In genomic region chr10:21189756-21190397, GRCm38 (mm10) we compare ENCODE assay signal across 12 mouse cellular contexts. TPM values are rescaled to one million over a fixed set of nuclear protein-coding genes. Genes with fewer than 3 reads are reported as not detected.
DNase-seq lines count a peak whose midpoint lies in the region; ATAC-seq and TF ChIP-seq lines count a peak whose summit lies in the region.
"Had no signal": no experiment of that assay in that cellular context is flagged by ENCODE, and none has a peak within 500 bp of the region (broad histone marks: within the 10 kb centered on the region; RNA-seq: fewer than 3 reads in every experiment).

No protein-coding gene starts in this region.

- TF ChIP-seq POLR2A in MEL (IDR thresholded peaks at IDR 0.05; ENCODE audit: control insufficient read depth in 1 of 2, insufficient read depth in 1 of 2, low read depth in 1 of 2, low read length in 2 of 2, poor library complexity in 1 of 2) = no peak

- no peak overlapping the region for H3K9ac ChIP-seq in heart, embryonic 13.5 days
- H3K9ac ChIP-seq in liver, postnatal 0 days (replicated peaks) = 0 out of 2 replicates have a peak overlapping the region, but pooled peaks have one; percentile 67
- H3K9ac ChIP-seq in liver, embryonic 11.5 days (ENCODE audit: low read depth, low read length) = no peak overlapping the region
- peak overlapping the region; percentile 91; the same call in 1 of the 2 replicates for H3K9ac ChIP-seq in MEL (ENCODE audit: control insufficient read depth, low read depth, low read length, poor library complexity, severe bottlenecking)
- H3K9ac ChIP-seq: embryonic facial prominence, embryonic 15.5 days; forebrain, embryonic 12.5 days had no signal

- no peak for ATAC-seq in heart, embryonic 13.5 days (ENCODE audit: extremely low read depth, insufficient number of reproducible peaks, low FRiP score, low TSS enrichment)
- no peak for ATAC-seq in liver, postnatal 0 days
- no peak for ATAC-seq in liver, embryonic 11.5 days (replicated peaks; ENCODE audit: low FRiP score)
- ATAC-seq: intestine, postnatal 0 days had no signal

- WGBS in heart, embryonic 13.5 days = 46% methylated on average over 9 of the region's 9 CpGs
- 62% methylated on average over 9 of the region's 9 CpGs for WGBS in liver, postnatal 0 days (ENCODE audit: insufficient replicate concordance)
- WGBS in liver, embryonic 11.5 days = 59% methylated on average over 9 of the region's 9 CpGs

- no peaks in the 10 kb centered on the region for H3K36me3 ChIP-seq in heart, embryonic 13.5 days
- no peaks in the 10 kb centered on the region for H3K36me3 ChIP-seq in liver, postnatal 0 days (replicated peaks; ENCODE audit: insufficient read depth, low read length)
- no peaks in the 10 kb centered on the region for H3K36me3 ChIP-seq in liver, embryonic 11.5 days (ENCODE audit: control insufficient read depth, insufficient read depth, low read length)
- H3K36me3 ChIP-seq in MEL (ENCODE audit: control insufficient read depth in 1 of 2, insufficient read depth in 2 of 2, low read length in 2 of 2) = peaks cover 0 to 46% of the 10 kb centered on the region in 2 experiments; a peak in 2 of 4 replicates
- H3K36me3 ChIP-seq: embryonic facial prominence, embryonic 15.5 days; forebrain, embryonic 12.5 days; G1E had no signal

- no peaks in the 10 kb centered on the region for H3K9me3 ChIP-seq in heart, embryonic 13.5 days
- no peaks in the 10 kb centered on the region for H3K9me3 ChIP-seq in liver, postnatal 0 days (ENCODE audit: low read length)
- no peaks in the 10 kb centered on the region for H3K9me3 ChIP-seq in liver, embryonic 11.5 days (ENCODE audit: control insufficient read depth, low read length)
- H3K9me3 ChIP-seq in MEL (replicated peaks; ENCODE audit: insufficient read depth, low read length) = no peaks in the 10 kb centered on the region
- H3K9me3 ChIP-seq: embryonic facial prominence, embryonic 15.5 days; forebrain, embryonic 12.5 days; G1E had no signal

- TF ChIP-seq RAD21 in MEL (IDR thresholded peaks at IDR 0.05; ENCODE audit: low read depth, low read length) = no peak

- intact Hi-C loops in heart, postnatal 10 days (cut with DNase I) = loop anchor here (1.0 to 5.0 kb wide), 2 partner anchors 198 to 213 kb away; no protein-coding TSS in a partner anchor

- H3K4me1 ChIP-seq in heart, embryonic 13.5 days = no peaks in the 10 kb centered on the region
- H3K4me1 ChIP-seq in liver, postnatal 0 days (ENCODE audit: insufficient read depth) = peaks cover 20% of the 10 kb centered on the region
- H3K4me1 ChIP-seq in liver, embryonic 11.5 days (replicated peaks; ENCODE audit: control insufficient read depth, insufficient read depth, low read length) = peaks cover 33% of the 10 kb centered on the region
- H3K4me1 ChIP-seq in MEL (ENCODE audit: control insufficient read depth in 1 of 2, insufficient read depth in 2 of 2, low read length in 2 of 2) = peaks cover 35 to 48% of the 10 kb centered on the region in 2 experiments

- no peak overlapping the region for H3K27ac ChIP-seq in heart, embryonic 13.5 days (replicated peaks)
- no peak overlapping the region for H3K27ac ChIP-seq in liver, postnatal 0 days (ENCODE audit: low read depth)
- H3K27ac ChIP-seq in liver, embryonic 11.5 days (ENCODE audit: low read depth, low read length) = no peak overlapping the region
- H3K27ac ChIP-seq in MEL (ENCODE audit: control insufficient read depth, low read depth, low read length) = peak overlapping the region; percentile 78; the same call in 1 of the 2 replicates
- H3K27ac ChIP-seq: embryonic facial prominence, embryonic 15.5 days; forebrain, embryonic 12.5 days had no signal

- no peak for TF ChIP-seq EP300 in liver, postnatal 0 days (IDR thresholded peaks at IDR 0.05; ENCODE audit: low read depth)
- TF ChIP-seq EP300 in MEL (IDR thresholded peaks at IDR 0.05; ENCODE audit: low read depth in 1 of 2, low read length in 2 of 2) = no peak

- H3K4me3 ChIP-seq in heart, embryonic 13.5 days = no peak overlapping the region
- H3K4me3 ChIP-seq in liver, postnatal 0 days (ENCODE audit: low read depth, low read length) = no peak overlapping the region
- H3K4me3 ChIP-seq in liver, embryonic 11.5 days (ENCODE audit: low read depth, low read length) = no peak overlapping the region
- H3K4me3 ChIP-seq in MEL (ENCODE audit: control insufficient read depth in 1 of 2, insufficient read depth in 1 of 2, low read depth in 2 of 2, low read length in 2 of 2) = no peak overlapping the region

- no peak for TF ChIP-seq CTCF in liver, postnatal 0 days (IDR thresholded peaks at IDR 0.05; ENCODE audit: low read depth)
- no peak for TF ChIP-seq CTCF in MEL (IDR thresholded peaks at IDR 0.05 in 2 of 3, conservative IDR thresholded peaks at IDR 0.05 in 1 of 3; ENCODE audit: control insufficient read depth in 1 of 3, insufficient read depth in 1 of 3, low read depth in 2 of 3, low read length in 3 of 3, poor library complexity in 1 of 3, severe bottlenecking in 1 of 3)

- H3K4me2 ChIP-seq in heart, embryonic 13.5 days = peak overlapping the region; percentile 71
- peak overlapping the region; percentile 77; the same call in 1 of the 2 replicates for H3K4me2 ChIP-seq in liver, postnatal 0 days (ENCODE audit: low read depth, low read length)
- H3K4me2 ChIP-seq in liver, embryonic 11.5 days = no peak overlapping the region

- peaks cover 2% of the 10 kb centered on the region; the same call in 1 of the 2 replicates for H3K79me2 ChIP-seq in MEL (ENCODE audit: control insufficient read depth, insufficient read depth, low read length, poor library complexity)

- no peak for DNase-seq in heart, postnatal 10 days
- DNase-seq in liver, postnatal 0 days = no peak
- no peak for DNase-seq in liver, embryonic 11.5 days (ENCODE audit: low spot score)
- no peak for DNase-seq in MEL (ENCODE audit: low read depth, low spot score)
- no peak for DNase-seq in lung, postnatal 4 days
- DNase-seq: gastrocnemius, postnatal 10 days had no signal

- peaks cover 6% of the 10 kb centered on the region; the same call in 1 of the 2 replicates for H3K27me3 ChIP-seq in heart, embryonic 13.5 days (replicated peaks)
- H3K27me3 ChIP-seq in liver, postnatal 0 days (ENCODE audit: insufficient read depth, low read length) = no peaks in the 10 kb centered on the region
- no peaks in the 10 kb centered on the region for H3K27me3 ChIP-seq in liver, embryonic 11.5 days (replicated peaks; ENCODE audit: control insufficient read depth, insufficient read depth, low read length)
- H3K27me3 ChIP-seq in MEL (ENCODE audit: control insufficient read depth in 1 of 2, insufficient read depth in 2 of 2, low read length in 2 of 2) = no peaks in the 10 kb centered on the region
- H3K27me3 ChIP-seq: embryonic facial prominence, embryonic 15.5 days had no signal

TF ChIP-seq in MEL, 35 proteins besides CTCF, POLR2A, EP300 and RAD21:
- no peak for TF ChIP-seq SMC3 (IDR thresholded peaks at IDR 0.05; ENCODE audit: low read depth, low read length)
- no peak for TF ChIP-seq MAZ (IDR thresholded peaks at IDR 0.05; ENCODE audit: low read depth, low read length)
- no peak for TF ChIP-seq ZNF384 (IDR thresholded peaks at IDR 0.05; ENCODE audit: low read depth, low read length)
- no peak for TF ChIP-seq MAFK (IDR thresholded peaks at IDR 0.05; ENCODE audit: borderline replicate concordance, low read depth, low read length)
- TF ChIP-seq TBP (IDR thresholded peaks at IDR 0.05; ENCODE audit: low read depth, low read length) = no peak
- no peak for TF ChIP-seq MYB (IDR thresholded peaks at IDR 0.05; ENCODE audit: low read depth, low read length)
TF ChIP-seq in MEL: peak in this region for 0.

RNA-seq across cellular contexts. Expression of gene Myb, which starts 29.1 kb away (rescaled TPM):
- 1.4 and 1.5 TPM in 2 replicates for polyA plus RNA-seq in heart, embryonic 13.5 days (2015; fragmentation: Nextera tagmentation; extraction: Ambion mirVana)
- 1 to 10 TPM in 1 of 2 experiments, under 1 TPM in 1; 0.50 to 1.2 TPM for total RNA-seq in heart, postnatal 10 days (2021)
- polyA plus RNA-seq in liver, postnatal 0 days (2015; fragmentation: Nextera tagmentation; extraction: Ambion mirVana) = 10.0 and 11.1 TPM in 2 replicates
- 40.3 and 42.3 TPM in 2 replicates for polyA plus RNA-seq in liver, embryonic 11.5 days (2014; fragmentation: Nextera tagmentation; extraction: Ambion mirVana)
- total RNA-seq in MEL (2012; rRNA removed) = 125 and 133 TPM in 2 replicates
- polyA plus RNA-seq in MEL (2012; ENCODE audit: insufficient read depth in 1 of 2, insufficient read length in 2 of 2, low read depth in 1 of 2, low replicate concordance in 2 of 2, missing spikeins in 1 of 2) = 100 to 1,000 TPM; 155 to 245 TPM
- total RNA-seq: heart, postnatal 36 days had no signal

Comparison
In these comparisons a context has a peak if more than half of its experiments do, and no peak if none do; other contexts are left out.
1. H3K9ac ChIP-seq: peak in liver, postnatal 0 days (single experiment) and MEL (single experiment); none in heart, embryonic 13.5 days (single experiment) and liver, embryonic 11.5 days (single experiment).